Mouse (Mus musculus): ENCODE data around the gene Sox5.

GRCm38 (mm10) chr6:144751581-144751980 lies 30.2 kb downstream of the Sox5 start:
- TF ChIP-seq CTCF (IDR thresholded peaks at IDR 0.05; ENCODE audit: borderline replicate concordance, insufficient read depth, low read length) (no peak), POLR2A (IDR thresholded peaks at IDR 0.05; ENCODE audit: low read depth, low read length) (no peak)

Measured in embryonic fibroblast, embryonic 13.5 days (primary cell).